Mouse (Mus musculus) forebrain, embryonic 16.5 days (tissue): Measurements from ENCODE around the gene Dcpp2. TPM values are rescaled to one million over a fixed set of nuclear protein-coding genes. Genes with fewer than 3 reads are reported as not detected.
A peak's percentile ranks its signal among the peaks of the same experiment; 100 is the strongest.

Experiments
- ATAC-seq: fragments of 200-750 bp; cut with Nextera tagmentation; 2 replicates; pipeline ENCODE4 v1.8.0; 2017; ENCODE audit warnings: mild to moderate bottlenecking, moderate library complexity
- H3K27ac ChIP-seq: fragments of 300-500 bp; sonication (generic); 2 replicates; pipeline ENCODE4 v1.5.1; 2014; ENCODE audit warnings: low read length, control low read depth
- H3K27me3 ChIP-seq: fragments of 300-500 bp; sonication (generic); replicated peaks from 2 replicates; pipeline ENCODE4 v1.6.1; 2014; ENCODE audit warnings: low read length; ENCODE audit not compliant: control insufficient read depth, insufficient read depth
- H3K36me3 ChIP-seq: fragments of 300-500 bp; sonication (generic); 2 replicates; pipeline ENCODE4 v1.6.1; 2014; ENCODE audit not compliant: control insufficient read depth, insufficient read depth
- H3K4me1 ChIP-seq: fragments of 300-500 bp; sonication (generic); replicated peaks from 2 replicates; pipeline ENCODE4 v1.6.1; 2014; ENCODE audit warnings: low read length; ENCODE audit not compliant: control insufficient read depth, insufficient read depth
- H3K4me2 ChIP-seq: fragments of 300-500 bp; sonication (generic); 2 replicates; pipeline ENCODE4 v1.6.1; 2014; ENCODE audit warnings: mild to moderate bottlenecking, low read length, control low read depth
- H3K4me3 ChIP-seq: fragments of 300-500 bp; sonication (generic); replicated peaks from 2 replicates; pipeline ENCODE4 v1.5.1; 2014; ENCODE audit warnings: mild to moderate bottlenecking, low read length, control low read depth
- H3K9ac ChIP-seq: fragments of 300-500 bp; sonication (generic); replicated peaks from 2 replicates; pipeline ENCODE4 v1.6.1; 2014; ENCODE audit warnings: low read depth, low read length, control low read depth
- H3K9me3 ChIP-seq: fragments of 300-500 bp; sonication (generic); 2 replicates; pipeline ENCODE4 v1.6.1; 2016; ENCODE audit warnings: low read length; ENCODE audit not compliant: control insufficient read depth
- WGBS: fragments of 180-500 bp; shearing (Covaris S2); extraction: QIAGEN DNeasy Blood & Tissue Kit; methylation state at CpG from one replicate; pipeline ENCODE4 v1.1.7; 2014; 5-methylcytosine and 5-hydroxymethylcytosine counted together
- polyA plus RNA-seq: library from polyadenylated mRNA; unstranded; fragments of >200 nt; fragmentation: Nextera tagmentation; extraction: Ambion mirVana; gene quantifications from 2 replicates; pipeline ENCODE4 v1.2.1, GENCODE M21; 2015

Dcpp2 gene
- polyA plus RNA-seq, 1 experiment from 2014 or later: not detected

DNA sequence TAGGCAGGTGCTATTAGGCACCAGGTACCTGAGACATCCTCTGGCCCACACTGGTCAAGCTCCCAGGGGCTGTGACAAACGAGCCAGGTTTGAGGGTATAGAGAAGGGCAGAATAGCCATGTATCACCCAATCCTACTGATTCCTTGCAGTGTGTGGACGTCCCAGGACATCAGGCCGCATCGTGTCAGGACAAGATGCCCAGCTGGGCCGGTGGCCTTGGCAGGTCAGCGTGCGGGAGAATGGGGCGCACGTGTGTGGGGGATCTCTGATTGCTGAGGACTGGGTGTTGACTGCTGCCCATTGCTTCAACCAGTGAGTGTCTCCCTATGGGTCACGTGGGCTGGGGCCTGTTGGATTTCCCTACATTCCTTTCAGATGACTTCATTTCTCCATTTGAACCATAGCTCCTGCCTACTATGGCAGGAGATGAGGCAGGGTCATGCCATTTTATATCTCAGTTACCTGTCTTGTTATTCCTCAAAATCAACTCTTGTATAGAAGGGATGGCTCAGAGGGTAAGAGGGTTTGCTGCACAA lies 26.4 kb upstream of the Dcpp2 start:
- Histone ChIP-seq H3K4me3 (no peak overlapping the region), H3K27ac (no peak overlapping the region), H3K4me2 (no peak overlapping the region), H3K9ac (no peak overlapping the region), H3K4me1 (no peaks in the 10 kb centered on the region), H3K27me3 (no peaks in the 10 kb centered on the region), H3K9me3 (no peaks in the 10 kb centered on the region), H3K36me3 (no peaks in the 10 kb centered on the region)
- WGBS: 87% methylated on average over 10 of the region's 10 CpGs
- no peak for ATAC-seq

- 87% methylated on average over 6 of the region's 6 CpGs for WGBS
- no peaks in the 10 kb centered on the region for H3K27me3 ChIP-seq
- no peak overlapping the region for H3K9ac ChIP-seq
- no peaks in the 10 kb centered on the region for H3K4me1 ChIP-seq
- H3K9me3 ChIP-seq: no peaks in the 10 kb centered on the region
- no peak overlapping the region for H3K4me3 ChIP-seq
- H3K36me3 ChIP-seq: no peaks in the 10 kb centered on the region
- no peak overlapping the region for H3K27ac ChIP-seq
- no peak overlapping the region for H3K4me2 ChIP-seq
- no peak for ATAC-seq
Observed at GRCm38 (mm10) chr17:23857193-23857592, 23.5 kb upstream of the Dcpp2 start.

DNA sequence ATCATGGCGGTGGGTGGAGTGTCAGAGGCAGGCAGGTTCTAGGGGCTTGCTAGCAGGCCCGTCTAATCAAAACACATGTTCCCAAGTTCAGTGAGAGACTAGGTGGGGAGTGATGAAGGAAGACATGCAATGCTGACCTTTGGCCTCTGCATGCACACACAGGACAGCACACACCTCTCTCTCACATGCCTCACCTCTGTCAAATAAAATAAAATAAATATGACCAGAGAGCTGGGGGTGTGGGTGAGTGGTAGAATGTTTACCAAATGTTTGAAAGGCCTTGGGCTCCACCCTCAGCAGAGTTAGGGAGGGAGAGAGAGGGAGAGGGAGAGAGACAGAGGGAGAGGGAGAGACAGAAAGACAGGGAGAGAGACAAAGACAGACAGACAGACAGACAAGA lies 22.8 kb upstream of the Dcpp2 start:
- H3K9ac ChIP-seq: no peak overlapping the region
- no peak for ATAC-seq
- no peaks in the 10 kb centered on the region for H3K36me3 ChIP-seq
- no peaks in the 10 kb centered on the region for H3K4me1 ChIP-seq
- no peak overlapping the region for H3K4me2 ChIP-seq
- 82% methylated on average over 2 of the region's 2 CpGs for WGBS
- H3K27ac ChIP-seq: no peak overlapping the region
- no peak overlapping the region for H3K4me3 ChIP-seq
- no peaks in the 10 kb centered on the region for H3K27me3 ChIP-seq
- H3K9me3 ChIP-seq: no peaks in the 10 kb centered on the region

GRCm38 (mm10) chr17:23862926-23863325 lies 17.8 kb upstream of the Dcpp2 start:
- H3K4me3 ChIP-seq: no peak overlapping the region
- WGBS: 90% methylated on average over 4 of the region's 4 CpGs
- H3K4me1 ChIP-seq: no peaks in the 10 kb centered on the region
- H3K27me3 ChIP-seq: no peaks in the 10 kb centered on the region
- no peak overlapping the region for H3K9ac ChIP-seq
- H3K36me3 ChIP-seq: no peaks in the 10 kb centered on the region
- no peak overlapping the region for H3K4me2 ChIP-seq
- ATAC-seq: no peak
- no peak overlapping the region for H3K27ac ChIP-seq
- no peaks in the 10 kb centered on the region for H3K9me3 ChIP-seq

DNA sequence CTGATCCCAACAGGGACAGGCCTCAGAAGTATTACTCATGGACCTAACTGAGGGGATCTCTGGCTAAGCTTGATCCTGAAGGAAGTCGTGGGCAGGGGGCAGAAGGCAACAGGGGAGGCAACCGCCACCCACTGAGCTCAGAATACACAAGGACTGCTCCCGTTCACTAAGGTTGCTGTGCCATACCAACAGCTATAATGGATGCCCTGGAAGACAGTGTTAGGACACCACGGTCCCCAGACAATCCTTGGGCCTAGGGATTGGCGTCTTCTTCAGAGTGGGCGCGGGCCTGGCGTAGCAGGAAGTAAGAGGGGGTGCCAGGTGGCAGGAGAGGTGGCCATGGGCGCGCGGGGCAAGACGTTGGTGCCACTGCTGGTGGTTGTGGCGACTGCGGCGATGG lies 12.9 kb upstream of the Dcpp2 start, which contains the start of gene Prss21:
TSS of gene Prss21 (plus strand) at position 301 of the 400 bp plus-strand sequence.
- Histone ChIP-seq H3K9ac (no peak within 1 kb of the TSS), H3K4me1 (no peaks in the 10 kb centered on the region), H3K4me2 (no peak within 1 kb of the TSS), H3K36me3 (no peaks in the 10 kb centered on the region), H3K4me3 (no peak within 1 kb of the TSS), H3K27ac (no peak within 1 kb of the TSS), H3K27me3 (no peaks in the 10 kb centered on the region), H3K9me3 (no peaks in the 10 kb centered on the region)
- WGBS: 84% methylated on average over 15 of the region's 15 CpGs
- no peak for ATAC-seq

DNA sequence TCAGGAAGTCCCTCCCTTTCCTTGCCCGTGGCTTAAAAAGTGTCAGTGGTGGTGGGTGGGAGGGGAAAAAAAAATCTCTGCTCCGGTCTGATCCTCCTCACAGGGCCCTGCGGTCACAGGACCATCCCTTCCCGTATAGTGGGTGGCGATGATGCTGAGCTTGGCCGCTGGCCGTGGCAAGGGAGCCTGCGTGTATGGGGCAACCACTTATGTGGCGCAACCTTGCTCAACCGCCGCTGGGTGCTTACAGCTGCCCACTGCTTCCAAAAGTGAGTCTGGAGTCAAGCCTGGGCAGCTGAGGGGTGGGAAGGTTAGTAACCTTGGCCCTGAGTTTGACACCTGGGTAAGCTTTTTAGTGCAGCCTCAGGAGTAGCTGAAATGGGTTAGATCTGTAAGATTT lies 12.2 kb upstream of the Dcpp2 start:
- no peak overlapping the region for H3K4me2 ChIP-seq
- 91% methylated on average over 11 of the region's 11 CpGs for WGBS
- ATAC-seq: no peak
- H3K27ac ChIP-seq: no peak overlapping the region
- no peaks in the 10 kb centered on the region for H3K9me3 ChIP-seq
- H3K4me3 ChIP-seq: no peak overlapping the region
- H3K27me3 ChIP-seq: no peaks in the 10 kb centered on the region
- H3K4me1 ChIP-seq: no peaks in the 10 kb centered on the region
- H3K9ac ChIP-seq: no peak overlapping the region
- no peaks in the 10 kb centered on the region for H3K36me3 ChIP-seq

GRCm38 (mm10) chr17:23873884-23874856 lies 6.5 kb upstream of the Dcpp2 start:
- no peak overlapping the region for H3K27ac ChIP-seq
- no peak overlapping the region for H3K9ac ChIP-seq
- 46% methylated on average over 8 of the region's 8 CpGs for WGBS
- no peak overlapping the region for H3K4me2 ChIP-seq
- H3K4me1 ChIP-seq: no peaks in the 10 kb centered on the region
- no peak for ATAC-seq
- no peaks in the 10 kb centered on the region for H3K9me3 ChIP-seq
- no peak overlapping the region for H3K4me3 ChIP-seq
- no peaks in the 10 kb centered on the region for H3K27me3 ChIP-seq
- no peaks in the 10 kb centered on the region for H3K36me3 ChIP-seq

DNA sequence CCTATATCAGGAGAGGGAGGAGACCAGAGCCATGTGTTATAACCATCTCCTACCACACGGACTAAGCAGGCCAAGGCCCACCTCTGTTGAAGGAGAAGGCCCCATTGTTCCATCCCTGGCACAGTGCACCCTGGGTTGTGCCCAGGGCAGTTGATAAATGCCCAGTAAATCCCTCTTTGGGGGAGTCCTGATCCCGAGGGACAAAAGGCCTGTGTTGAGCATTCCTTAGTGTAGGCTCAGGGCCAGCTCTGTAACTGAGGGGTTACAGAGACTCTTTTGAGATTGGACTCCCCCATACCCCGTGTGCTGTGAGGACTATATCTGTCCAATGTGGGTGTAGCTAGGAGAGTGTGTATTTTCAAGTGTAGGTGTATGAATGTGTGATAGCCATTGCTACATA lies 3.9 kb upstream of the Dcpp2 start:
- ATAC-seq: peak; percentile 78
- WGBS: 30% methylated on average over 3 of the region's 3 CpGs

GRCm38 (mm10) chr17:23877166-23877565 lies 3.5 kb upstream of the Dcpp2 start:
- Histone ChIP-seq H3K9ac (no peak overlapping the region), H3K9me3 (no peaks in the 10 kb centered on the region), H3K27me3 (no peaks in the 10 kb centered on the region), H3K36me3 (no peaks in the 10 kb centered on the region), H3K4me3 (no peak overlapping the region), H3K27ac (no peak overlapping the region), H3K4me1 (no peaks in the 10 kb centered on the region), H3K4me2 (no peak overlapping the region)
- ATAC-seq: peak; percentile 52
- 74% methylated on average over 2 of the region's 2 CpGs for WGBS

More for the DNA sequence above, 3.9 kb upstream of the Dcpp2 start:
- Histone ChIP-seq H3K9me3 (no peaks in the 10 kb centered on the region), H3K4me1 (no peaks in the 10 kb centered on the region), H3K9ac (no peak overlapping the region), H3K4me3 (no peak overlapping the region), H3K4me2 (no peak overlapping the region), H3K27ac (no peak overlapping the region), H3K36me3 (no peaks in the 10 kb centered on the region), H3K27me3 (no peaks in the 10 kb centered on the region)
